Mouse (Mus musculus) neural tube, embryonic 15.5 days (tissue): ENCODE results near the gene B4galnt1. TPM values are rescaled to one million over a fixed set of nuclear protein-coding genes. Genes with fewer than 3 reads are reported as not detected.
A peak's percentile ranks its signal among the peaks of the same experiment; 100 is the strongest.
"Not testable (repeated sequence)": the region's sequence is repeated elsewhere in the genome, so short reads cannot be mapped to it uniquely, and the experiment has no call there.

ENCODE experiments used
- ATAC-seq: fragments of 200-750 bp; cut with Nextera tagmentation; 2 replicates; pipeline ENCODE4 v1.8.0; 2017; ENCODE audit warnings: mild to moderate bottlenecking, moderate TSS enrichment, moderate library complexity; ENCODE audit not compliant: low FRiP score
- H3K27ac ChIP-seq: fragments of 300-500 bp; sonication (generic); replicated peaks from 2 replicates; pipeline ENCODE4 v1.5.1; 2015; ENCODE audit warnings: mild to moderate bottlenecking, inconsistent platforms
- H3K27me3 ChIP-seq: fragments of 300-500 bp; sonication (generic); replicated peaks from 2 replicates; pipeline ENCODE4 v1.6.1; 2015; ENCODE audit warnings: inconsistent platforms
- H3K36me3 ChIP-seq: fragments of 300-500 bp; sonication (generic); 2 replicates; pipeline ENCODE4 v1.6.1; 2015; ENCODE audit warnings: inconsistent platforms
- H3K4me1 ChIP-seq: fragments of 300-500 bp; sonication (generic); 2 replicates; pipeline ENCODE4 v1.6.1; 2015; ENCODE audit warnings: inconsistent platforms
- H3K4me2 ChIP-seq: fragments of 300-500 bp; sonication (generic); 2 replicates; pipeline ENCODE4 v1.6.1; 2015; ENCODE audit warnings: inconsistent platforms, mild to moderate bottlenecking, moderate library complexity
- H3K4me3 ChIP-seq: fragments of 300-500 bp; sonication (generic); replicated peaks from 2 replicates; pipeline ENCODE4 v1.5.1; 2015; ENCODE audit warnings: mild to moderate bottlenecking, inconsistent platforms
- H3K9ac ChIP-seq: fragments of 300-500 bp; sonication (generic); replicated peaks from 2 replicates; pipeline ENCODE4 v1.6.1; 2015; ENCODE audit warnings: mild to moderate bottlenecking, inconsistent platforms
- H3K9me3 ChIP-seq: fragments of 300-500 bp; sonication (generic); replicated peaks from 2 replicates; pipeline ENCODE4 v1.6.1; 2016; ENCODE audit warnings: inconsistent platforms
- WGBS: fragments of 180-500 bp; shearing (Covaris S2); methylation state at CpG from one replicate; pipeline ENCODE4 v1.1.7; 2015; ENCODE audit warnings: mixed read lengths; 5-methylcytosine and 5-hydroxymethylcytosine counted together
- polyA plus RNA-seq: library from polyadenylated mRNA; unstranded; fragments of >200 nt; fragmentation: Nextera tagmentation; extraction: Ambion mirVana; gene quantifications from 2 replicates; pipeline ENCODE4 v1.2.1, GENCODE M21; 2015

The B4galnt1 gene
- polyA plus RNA-seq, 1 experiment from 2014 or later: 70.4 TPM

GRCm38 (mm10) chr10:127191191-127192056 lies 26.4 kb downstream of the B4galnt1 start:
- peaks cover 75% of the 10 kb centered on the region for H3K4me1 ChIP-seq

DNA sequence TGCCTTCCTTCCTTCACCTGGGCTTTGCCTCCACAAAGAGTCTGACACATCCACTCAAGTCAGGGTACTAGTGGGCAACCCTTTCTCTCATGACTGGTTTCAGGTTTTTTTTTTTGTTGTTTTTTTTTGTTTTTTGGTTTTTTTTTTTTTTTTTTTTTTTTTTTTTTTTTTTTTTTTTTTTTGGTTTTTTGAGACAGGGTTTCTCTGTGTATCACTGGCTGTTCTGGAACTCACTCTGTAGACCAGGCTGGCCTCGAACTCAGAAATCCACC lies 27.0 kb downstream of the B4galnt1 start:
- H3K4me1 ChIP-seq: peaks cover 78% of the 10 kb centered on the region
- not testable (repeated sequence) for H3K9ac ChIP-seq, H3K9me3 ChIP-seq, H3K27me3 ChIP-seq, H3K27ac ChIP-seq, H3K4me3 ChIP-seq, H3K4me2 ChIP-seq, ATAC-seq
- 90% methylated on average over 1 of the region's 1 CpGs for WGBS
- peaks cover 23% of the 10 kb centered on the region for H3K36me3 ChIP-seq

More at GRCm38 (mm10) chr10:127191191-127192056, 26.4 kb downstream of the B4galnt1 start:
- H3K27me3 ChIP-seq: no peaks in the 10 kb centered on the region
- WGBS: 84% methylated on average over 19 of the region's 19 CpGs
- H3K9me3 ChIP-seq: no peaks in the 10 kb centered on the region
- no peak overlapping the region for H3K27ac ChIP-seq
- no peak overlapping the region; the same call in 1 of the 2 replicates for H3K4me2 ChIP-seq
- ATAC-seq: no peak
- no peak overlapping the region for H3K4me3 ChIP-seq
- H3K36me3 ChIP-seq: peaks cover 27% of the 10 kb centered on the region
- no peak overlapping the region for H3K9ac ChIP-seq

DNA sequence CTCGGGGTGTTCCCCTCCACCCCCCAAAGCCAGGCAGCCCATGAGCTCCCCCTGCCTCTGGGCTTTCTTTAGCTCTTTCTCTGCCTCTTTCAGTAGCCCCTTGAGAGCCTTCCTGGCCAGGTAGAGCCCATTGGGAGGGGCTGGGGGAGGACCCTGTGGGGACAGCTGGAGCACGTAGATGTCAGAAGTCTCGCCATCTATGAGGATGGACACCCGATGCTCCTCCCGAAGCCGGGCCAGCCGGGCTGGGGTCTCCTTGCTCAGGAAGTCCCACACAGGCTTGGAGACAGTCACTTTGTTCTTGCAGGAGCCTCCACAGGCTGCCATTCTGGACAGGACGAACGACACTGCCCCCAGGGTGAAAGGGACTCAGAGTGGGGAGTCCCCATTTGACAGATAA lies 28.0 kb downstream of the B4galnt1 start:
- Histone ChIP-seq H3K4me1 (peaks cover 68% of the 10 kb centered on the region), H3K9ac (0 out of 2 replicates have a peak overlapping the region, but pooled peaks have one; percentile 7), H3K36me3 (peaks cover 25% of the 10 kb centered on the region), H3K4me3 (no peak overlapping the region), H3K27me3 (no peaks in the 10 kb centered on the region), H3K4me2 (no peak overlapping the region), H3K9me3 (no peaks in the 10 kb centered on the region), H3K27ac (no peak overlapping the region)
- 87% methylated on average over 9 of the region's 9 CpGs for WGBS
- no peak for ATAC-seq

DNA sequence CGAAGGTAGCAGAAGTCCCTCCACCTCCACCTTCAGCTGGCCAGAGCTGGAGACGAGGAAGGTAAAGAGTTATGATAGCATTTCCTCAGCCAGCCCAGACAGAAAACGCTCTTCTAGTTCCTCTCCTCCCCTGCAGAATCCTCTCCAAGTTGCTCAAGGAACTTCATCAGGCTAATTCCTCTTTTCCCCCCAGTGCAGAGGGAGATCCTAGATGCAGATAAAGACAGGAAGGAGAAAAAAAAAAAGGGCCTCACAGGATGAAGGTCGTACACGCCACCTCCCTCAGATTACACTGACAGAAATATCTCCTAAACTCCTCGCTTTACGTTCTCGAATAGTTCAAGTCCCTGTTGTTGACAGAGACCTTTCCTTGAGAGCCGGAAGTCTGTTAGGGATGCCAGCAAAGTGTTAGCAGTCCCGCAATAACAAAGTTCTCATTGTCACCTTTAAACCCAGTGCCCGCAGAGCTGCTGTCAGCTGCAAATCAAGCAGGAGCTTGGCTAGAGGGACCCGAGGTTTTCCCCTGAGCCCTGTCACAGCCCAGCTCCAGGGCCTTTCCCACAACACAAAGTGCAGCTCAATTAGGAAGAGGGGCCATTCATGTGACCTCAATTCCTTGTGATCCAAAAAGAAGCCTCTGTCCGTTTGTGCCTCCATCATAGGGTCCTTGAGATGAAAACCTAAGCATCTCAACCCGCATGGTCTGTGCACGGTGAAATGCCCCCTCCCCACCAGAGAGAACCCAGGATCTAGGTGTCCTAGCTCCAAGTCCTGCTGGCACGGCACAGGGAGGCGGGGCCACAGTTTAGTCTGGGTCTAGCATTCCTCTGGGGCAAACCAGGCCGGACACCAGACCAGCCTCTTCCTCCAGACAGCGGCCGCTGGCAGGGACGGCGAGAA lies 29.7 kb downstream of the B4galnt1 start:
- H3K4me1 ChIP-seq: peaks cover 54% of the 10 kb centered on the region
- H3K4me3 ChIP-seq: peak overlapping the region; percentile 94
- H3K36me3 ChIP-seq: peaks cover 42% of the 10 kb centered on the region
- no peaks in the 10 kb centered on the region for H3K27me3 ChIP-seq
- peak overlapping the region; percentile 95 for H3K9ac ChIP-seq
- H3K9me3 ChIP-seq: no peaks in the 10 kb centered on the region
- 14% methylated on average over 22 of the region's 22 CpGs for WGBS
- peak overlapping the region; percentile 93 for H3K27ac ChIP-seq
- peak; percentile 46; the same call in 1 of the 2 replicates for ATAC-seq
- H3K4me2 ChIP-seq: peak overlapping the region; percentile 94

- peak; percentile 73 for ATAC-seq
- H3K4me3 ChIP-seq: peak within 1 kb of the TSS; percentile 94
- peak within 1 kb of the TSS; percentile 93 for H3K27ac ChIP-seq
- under 1% methylated on average over 28 of the region's 47 CpGs for WGBS
- H3K9me3 ChIP-seq: no peaks in the 10 kb centered on the region
- peak within 1 kb of the TSS; percentile 95 for H3K9ac ChIP-seq
- peak within 1 kb of the TSS; percentile 94 for H3K4me2 ChIP-seq
- H3K27me3 ChIP-seq: no peaks in the 10 kb centered on the region
- H3K36me3 ChIP-seq: peaks cover 51% of the 10 kb centered on the region
- peaks cover 46% of the 10 kb centered on the region for H3K4me1 ChIP-seq
These were observed 30.5 kb downstream of the B4galnt1 start, which contains the start of gene Dtx3 for GRCm38 (mm10) chr10:127195328-127196129. Dtx3 (minus strand) TSS chr10:127195728.

- Histone ChIP-seq H3K4me1 (peaks cover 38% of the 10 kb centered on the region), H3K9ac (peak overlapping the region; percentile 95), H3K27ac (peak overlapping the region; percentile 93), H3K27me3 (no peaks in the 10 kb centered on the region), H3K36me3 (peaks cover 51% of the 10 kb centered on the region), H3K4me2 (peak overlapping the region; percentile 94), H3K9me3 (no peaks in the 10 kb centered on the region), H3K4me3 (peak overlapping the region; percentile 94)
- peak; percentile 60 for ATAC-seq
- WGBS: 8% methylated on average over 5 of the region's 5 CpGs
These were observed 31.4 kb downstream of the B4galnt1 start for GRCm38 (mm10) chr10:127196392-127196791.

GRCm38 (mm10) chr10:127197104-127197503 lies 32.1 kb downstream of the B4galnt1 start:
- H3K4me3 ChIP-seq: no peak overlapping the region
- peaks cover 52% of the 10 kb centered on the region for H3K36me3 ChIP-seq
- H3K9me3 ChIP-seq: no peaks in the 10 kb centered on the region
- peak overlapping the region; percentile 34; the same call in 1 of the 2 replicates for H3K27ac ChIP-seq
- no peak overlapping the region for H3K4me2 ChIP-seq
- WGBS: 89% methylated on average over 8 of the region's 8 CpGs
- peaks cover 35% of the 10 kb centered on the region for H3K4me1 ChIP-seq
- H3K9ac ChIP-seq: no peak overlapping the region
- ATAC-seq: no peak
- no peaks in the 10 kb centered on the region for H3K27me3 ChIP-seq

GRCm38 (mm10) chr10:127197505-127198110 lies 32.6 kb downstream of the B4galnt1 start:
- Histone ChIP-seq H3K9ac (no peak overlapping the region), H3K27me3 (no peaks in the 10 kb centered on the region), H3K4me3 (no peak overlapping the region), H3K27ac (peak overlapping the region; percentile 34), H3K4me1 (peaks cover 31% of the 10 kb centered on the region), H3K36me3 (peaks cover 53% of the 10 kb centered on the region), H3K9me3 (no peaks in the 10 kb centered on the region), H3K4me2 (no peak overlapping the region)
- 71% methylated on average over 11 of the region's 11 CpGs for WGBS
- ATAC-seq: no peak

- H3K4me3 ChIP-seq: no peak overlapping the region
- H3K9me3 ChIP-seq: no peaks in the 10 kb centered on the region
- no peaks in the 10 kb centered on the region for H3K27me3 ChIP-seq
- H3K4me1 ChIP-seq: peaks cover 22% of the 10 kb centered on the region
- no peak overlapping the region for H3K4me2 ChIP-seq
- peaks cover 53% of the 10 kb centered on the region for H3K36me3 ChIP-seq
- WGBS: 70% methylated on average over 2 of the region's 2 CpGs
- no peak overlapping the region for H3K9ac ChIP-seq
- H3K27ac ChIP-seq: 0 out of 2 replicates have a peak overlapping the region, but pooled peaks have one; percentile 9
- no peak for ATAC-seq
These were observed 33.5 kb downstream of the B4galnt1 start for GRCm38 (mm10) chr10:127198492-127198891.

DNA sequence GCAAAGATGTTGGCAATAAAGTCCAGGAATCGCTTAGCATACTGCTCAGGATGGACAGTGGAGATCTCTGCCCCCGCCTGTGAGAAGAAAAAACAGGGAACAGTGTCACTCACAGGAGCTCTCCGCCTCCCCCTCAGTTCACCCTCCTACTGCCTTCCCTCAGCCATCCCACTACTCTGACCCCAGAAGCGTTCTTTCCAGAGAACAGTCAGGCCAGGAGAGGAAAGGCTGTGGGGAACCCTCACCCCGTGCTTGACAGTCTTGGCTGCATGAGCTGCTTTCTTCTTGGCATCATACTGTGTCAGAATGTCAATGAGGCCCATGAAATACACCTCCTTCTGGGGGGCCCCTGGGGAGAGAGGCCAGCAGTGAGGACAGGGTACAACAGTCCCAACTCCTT lies 34.0 kb downstream of the B4galnt1 start:
- peaks cover 59% of the 10 kb centered on the region for H3K36me3 ChIP-seq
- 60% methylated on average over 5 of the region's 5 CpGs for whole genome bisulfite sequencing
- no peak overlapping the region for H3K4me2 ChIP-seq
- H3K4me3 ChIP-seq: no peak overlapping the region
- peak overlapping the region; percentile 9; the same call in 1 of the 2 replicates for H3K27ac ChIP-seq
- peaks cover 21% of the 10 kb centered on the region for H3K4me1 ChIP-seq
- no peak for ATAC-seq
- H3K9me3 ChIP-seq: no peaks in the 10 kb centered on the region
- no peak overlapping the region for H3K9ac ChIP-seq
- no peaks in the 10 kb centered on the region for H3K27me3 ChIP-seq
